Mouse (Mus musculus) 3134 (cell line): Measurements from ENCODE around the gene Golgb1.
"Not testable (repeated sequence)": the region's sequence is repeated elsewhere in the genome, so short reads cannot be mapped to it uniquely, and the experiment has no call there.

ENCODE experiments used
- DNase-seq: peaks from one replicate; pipeline ENCODE4 v3.0.0-alpha.2; 2011; ENCODE audit warnings: low spot score; ENCODE audit not compliant: insufficient read length; ENCODE audit errors: extremely low read depth

Gene Golgb1

DNA sequence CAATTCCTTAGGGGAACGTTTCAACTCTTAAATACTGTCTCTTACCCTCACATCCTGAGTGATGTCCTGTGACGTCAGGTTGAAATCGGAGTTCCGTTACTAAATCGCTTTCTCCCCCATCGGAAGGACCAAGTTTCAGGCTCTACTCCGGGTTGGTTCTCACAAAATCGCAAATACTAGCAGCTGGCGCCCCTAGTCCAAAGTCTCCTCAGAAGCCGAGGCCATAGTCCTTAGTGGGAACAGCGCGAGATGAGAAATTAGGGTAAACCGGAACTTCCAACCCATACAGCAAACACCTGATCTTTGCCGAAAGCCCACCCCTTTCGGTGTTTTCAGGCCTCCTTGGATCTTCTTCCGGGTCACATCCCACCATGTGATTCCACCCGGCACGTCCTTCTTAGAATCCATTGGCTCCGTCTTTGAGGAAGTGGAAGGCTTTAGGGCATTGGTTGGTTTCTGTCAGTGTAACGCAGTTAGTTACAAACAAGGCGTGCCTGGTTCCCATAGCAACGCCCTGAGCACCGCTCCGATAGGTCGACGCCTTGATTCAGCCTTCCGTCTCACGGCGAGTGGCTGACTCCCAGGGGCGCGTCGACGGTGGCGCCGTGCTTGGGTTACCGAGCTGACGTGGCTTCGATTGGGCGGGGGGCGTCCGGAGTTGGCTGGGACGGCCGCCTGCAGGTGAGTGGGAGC is at the start of gene Golgb1, which contains the start of gene Eaf2:
TSS of gene Golgb1 (plus strand) at position 558 of the 693 bp plus-strand sequence.
TSS of gene Eaf2 (minus strand) at position 421 of the 693 bp plus-strand sequence.
- peak; percentile 88 for DNase-seq

DNA sequence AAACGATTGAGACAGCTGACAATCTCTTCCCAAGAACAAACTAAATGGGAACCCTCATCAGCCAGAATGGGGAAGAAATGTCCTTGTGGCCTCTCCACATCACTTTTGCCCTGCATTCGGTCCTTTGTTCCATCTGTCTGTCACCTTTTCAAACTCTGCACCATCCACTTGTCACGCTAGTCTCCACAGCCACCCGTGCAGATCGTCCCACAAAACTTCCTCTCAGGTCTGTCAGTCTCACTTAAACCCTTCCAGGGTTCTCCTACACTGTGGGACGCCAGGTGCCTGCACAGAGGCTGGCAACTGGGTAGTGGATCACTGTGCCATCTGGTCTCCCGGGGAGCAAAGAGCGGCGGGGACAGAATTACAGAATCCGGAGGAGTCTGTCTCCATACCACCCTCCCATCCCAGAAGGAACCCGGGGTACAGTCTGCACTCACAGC is 47.3 kb upstream of the Golgb1 start:
- no peak for DNase-seq

DNA sequence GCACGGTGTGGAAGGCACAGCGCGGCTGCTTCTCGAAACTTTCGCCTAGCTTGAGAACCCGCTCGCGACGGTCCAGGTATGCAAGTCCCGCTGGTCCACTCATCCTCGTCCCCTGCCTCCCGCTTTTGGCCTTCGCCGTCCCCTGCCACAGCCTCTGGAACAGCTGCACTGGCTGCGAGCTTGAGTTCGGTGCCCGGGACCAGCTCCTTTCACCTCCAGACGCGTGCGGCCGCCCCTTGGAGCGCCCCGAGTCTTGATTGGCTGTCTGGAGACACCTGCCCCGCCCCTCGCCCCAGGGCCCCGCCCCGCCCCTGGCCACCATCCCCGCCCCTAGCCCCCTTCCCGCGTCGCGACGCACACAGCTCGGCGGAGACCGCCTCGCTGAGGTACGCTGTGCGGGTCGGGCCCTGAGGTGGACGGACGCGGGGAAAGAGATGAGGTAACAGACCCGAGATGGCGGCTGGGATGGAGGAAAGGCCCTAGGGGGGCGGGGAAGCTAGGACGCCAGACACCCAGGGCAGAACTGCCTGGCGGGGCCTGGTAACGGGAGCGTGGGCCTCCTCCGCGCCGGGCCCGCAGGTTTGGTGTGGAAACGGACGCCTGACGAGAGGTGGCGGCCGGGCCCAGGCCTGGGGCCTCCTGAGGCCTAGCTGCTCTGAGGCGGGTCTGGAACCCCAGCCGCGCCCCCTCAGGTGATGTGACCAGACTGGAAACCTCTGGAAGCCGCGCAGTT is 46.7 kb upstream of the Golgb1 start, which contains the start of gene Iqcb1:
TSS of gene Iqcb1 (plus strand) at position 332 of the 733 bp plus-strand sequence.
- DNase-seq, result peak; percentile 81

DNA sequence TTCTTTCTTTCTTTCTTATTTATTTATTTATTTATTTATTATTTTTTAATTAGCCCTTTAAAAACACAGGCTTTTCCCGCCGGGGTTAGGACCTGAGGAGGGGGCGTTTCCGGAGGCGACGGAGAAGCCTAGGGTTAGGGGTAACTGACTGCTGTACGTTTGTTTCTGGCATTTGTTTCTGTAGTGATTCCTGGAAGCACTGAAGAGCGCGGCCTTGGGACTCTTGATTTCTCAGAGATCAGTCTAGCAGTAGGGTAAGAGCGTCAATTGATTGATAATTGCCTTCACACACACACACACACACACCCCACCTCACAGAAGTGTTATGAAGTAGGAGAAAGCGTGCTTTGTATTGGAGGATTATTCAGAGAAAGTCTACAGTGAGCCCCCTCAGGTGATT is 46.1 kb upstream of the Golgb1 start:
- DNase-seq, result no peak

DNA sequence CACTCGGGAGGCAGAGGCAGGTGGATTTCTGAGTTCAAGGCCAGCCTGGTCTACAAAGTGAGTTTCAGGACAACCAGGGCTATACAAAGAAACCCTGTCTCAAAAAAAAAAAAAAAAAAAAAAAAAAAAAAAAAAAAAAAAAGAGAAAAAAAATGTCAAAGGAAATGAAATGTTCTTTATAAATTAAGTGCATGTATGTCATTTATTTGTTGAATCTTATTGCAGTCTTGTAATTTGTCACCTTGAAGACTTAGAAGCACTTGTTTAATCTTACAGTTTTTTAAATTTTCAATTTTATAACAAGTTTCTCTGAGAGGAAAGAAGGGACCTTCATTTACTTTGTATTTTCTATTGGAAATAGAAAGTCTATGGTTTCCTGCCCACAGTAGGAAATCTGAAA is 28.0 kb upstream of the Golgb1 start:
- not testable (repeated sequence) for DNase-seq

DNA sequence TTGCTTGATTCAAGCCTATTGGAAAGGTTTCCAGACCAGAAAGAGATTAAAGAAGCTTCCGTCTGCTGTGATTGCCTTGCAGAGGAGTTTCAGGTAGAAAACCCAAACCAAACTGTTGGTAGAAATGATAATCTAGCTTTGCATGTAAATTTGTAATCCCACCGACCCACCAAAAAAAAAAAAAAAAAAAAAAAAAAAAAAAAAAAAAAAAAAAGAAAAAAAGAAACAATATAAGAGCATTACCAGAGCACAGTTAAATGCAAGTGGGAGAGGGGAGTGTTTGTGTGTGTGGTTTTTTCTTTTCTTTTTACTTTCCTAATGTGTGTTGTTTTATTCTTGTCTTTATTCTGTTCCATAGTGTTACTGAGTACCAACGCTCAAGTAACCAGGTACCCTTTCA is 23.7 kb upstream of the Golgb1 start:
- no peak for DNase-seq

DNA sequence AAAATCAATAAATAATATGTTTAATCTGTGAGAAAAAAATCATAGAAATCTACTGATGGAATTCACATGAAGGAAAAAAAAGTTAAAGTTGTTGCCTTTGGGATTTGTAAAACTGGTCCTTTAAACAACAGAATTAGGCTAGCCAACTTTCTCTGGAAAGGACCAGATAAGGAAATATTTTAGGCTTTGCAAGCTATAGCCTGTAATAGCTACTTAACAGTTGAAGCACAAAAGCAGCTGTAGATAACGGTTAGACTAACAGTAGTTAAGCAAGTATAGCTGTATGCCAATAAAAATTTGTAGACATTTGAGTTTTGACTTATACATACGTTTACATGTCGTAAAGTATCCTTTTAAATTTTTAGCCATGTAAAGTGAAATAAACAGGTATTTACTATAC is 11.4 kb upstream of the Golgb1 start:
- no peak for DNase-seq

DNA sequence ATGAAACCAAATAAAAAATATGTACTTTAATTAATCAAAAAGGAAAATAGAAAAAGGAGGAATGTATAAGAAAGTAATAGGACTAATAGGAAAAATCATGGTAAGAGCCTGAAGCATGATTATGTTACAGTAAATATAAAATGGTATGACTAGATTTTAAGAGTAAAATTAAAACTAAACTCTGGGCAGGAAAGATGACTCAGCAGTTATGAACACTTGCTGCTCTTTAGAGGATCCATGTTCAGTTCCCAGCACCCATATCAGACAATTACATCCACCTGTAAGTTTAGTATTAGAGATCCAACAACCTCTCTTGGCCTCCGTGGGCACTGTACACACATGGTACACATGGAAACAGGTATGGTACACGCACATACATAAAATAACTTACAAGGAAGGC is 5.5 kb upstream of the Golgb1 start:
- DNase-seq, result no peak

DNA sequence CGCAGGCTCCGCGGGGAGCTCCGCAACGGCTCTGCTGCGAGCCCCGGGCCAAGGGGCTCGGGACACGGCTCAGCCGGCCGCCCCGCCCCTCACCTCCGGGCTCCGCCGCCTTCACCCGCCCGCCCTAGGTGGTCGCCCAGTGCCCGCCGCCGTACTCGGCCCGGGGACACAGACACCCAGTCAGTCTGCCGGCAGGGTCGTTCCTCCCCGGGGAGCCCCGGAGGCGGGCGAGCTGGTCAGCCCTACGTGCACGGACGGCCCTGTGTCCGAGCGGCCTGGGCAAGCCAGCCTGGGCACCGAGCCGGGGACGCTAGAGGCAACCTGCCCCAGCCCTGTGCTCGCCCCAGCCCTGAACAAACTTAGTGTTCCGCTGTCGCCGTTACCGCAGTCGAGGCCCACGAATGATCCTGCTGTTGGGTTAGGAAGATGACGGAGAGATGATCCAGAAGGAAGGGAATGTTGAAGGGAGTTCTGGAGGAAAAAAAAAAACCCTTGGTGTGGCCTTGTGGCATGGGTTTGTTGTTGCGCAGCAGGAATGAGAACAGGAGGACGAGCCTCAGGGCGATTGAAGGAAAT is 424 bp downstream of the Golgb1 start:
- DNase-seq, result no peak

DNA sequence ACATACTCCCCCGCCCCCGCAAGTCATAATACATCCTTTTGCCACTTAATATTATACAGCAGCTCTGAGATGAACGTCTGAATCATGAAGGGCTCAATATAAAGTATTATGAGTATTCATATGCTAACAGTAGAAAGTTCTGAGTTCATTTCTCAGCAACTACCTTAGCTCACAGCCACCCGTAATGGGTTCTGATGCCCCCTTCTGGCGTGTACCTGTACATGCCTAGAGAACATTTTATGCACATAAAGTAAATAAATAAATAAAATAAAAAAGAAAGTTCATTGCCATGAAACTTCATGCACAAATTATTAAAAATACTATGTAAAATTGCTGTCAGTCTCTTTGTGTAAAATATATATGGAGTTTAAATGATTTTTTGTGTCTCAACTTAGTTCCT is 2.4 kb downstream of the Golgb1 start:
- DNase-seq, result no peak

DNA sequence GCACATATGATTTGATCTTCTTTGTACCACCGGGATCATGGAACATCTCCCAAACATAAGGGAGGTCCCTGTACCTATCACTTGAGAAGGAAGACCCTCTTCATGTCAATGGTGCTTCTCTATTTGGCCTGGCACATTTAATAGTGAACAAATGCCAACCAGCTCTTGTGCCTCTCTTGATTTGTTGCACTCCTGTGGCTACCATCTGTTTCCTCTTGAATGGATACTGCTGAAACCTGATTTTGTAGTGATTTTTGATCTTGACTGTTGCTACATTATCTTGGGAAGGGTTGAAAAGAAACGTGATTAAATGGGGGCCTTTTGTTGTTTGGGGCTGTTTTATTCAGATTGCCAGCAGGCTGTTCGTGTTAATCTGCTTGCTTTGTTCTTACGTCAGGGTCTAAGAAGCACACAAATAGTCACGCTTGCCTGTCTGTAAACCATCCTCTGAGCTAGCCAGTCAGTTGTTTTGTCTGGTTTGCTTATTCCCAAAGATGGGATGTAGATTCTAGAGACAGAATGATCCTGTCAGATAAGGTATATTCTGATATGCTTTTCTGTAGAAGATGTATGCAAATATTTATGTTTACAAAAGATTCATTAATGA is 7.9 kb downstream of the Golgb1 start:
- no peak for DNase-seq

DNA sequence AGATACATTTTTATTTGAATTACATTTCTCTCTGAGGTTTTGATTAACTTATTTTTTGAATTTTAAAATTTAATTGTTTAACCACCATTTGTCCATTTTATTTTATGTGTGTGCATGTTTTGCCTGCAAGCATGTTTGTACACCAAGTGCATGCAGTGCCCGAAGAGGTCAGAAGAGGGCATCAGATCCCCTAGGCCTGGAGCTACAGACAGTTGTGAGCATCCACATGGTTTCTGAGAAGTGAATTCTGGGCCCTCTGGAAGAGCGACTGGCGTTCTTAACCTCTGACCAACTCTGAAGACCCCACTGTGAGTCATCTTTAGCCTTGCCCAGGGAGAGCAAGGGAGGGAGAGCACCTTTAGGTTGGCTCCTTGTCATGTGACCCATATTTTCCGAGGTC is 9.9 kb downstream of the Golgb1 start:
- no peak for DNase-seq

DNA sequence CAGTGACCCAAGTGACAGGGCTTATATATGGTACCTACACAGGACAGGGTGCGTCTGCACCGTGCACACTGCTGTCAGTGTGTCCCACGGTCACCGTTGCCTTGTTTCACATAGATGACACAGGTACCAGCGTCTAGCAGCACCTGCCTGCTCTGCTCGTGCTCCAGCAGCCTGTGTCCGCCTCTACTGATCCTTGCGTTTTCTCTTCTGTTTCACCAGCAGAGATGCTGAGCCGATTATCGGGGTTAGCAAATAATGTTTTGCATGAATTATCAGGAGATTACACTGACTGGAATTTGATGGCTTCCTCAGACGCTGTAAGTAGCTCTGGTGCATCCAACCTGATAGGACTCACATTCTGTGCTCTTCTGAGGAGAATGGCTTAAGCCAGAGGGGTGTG is 11.0 kb downstream of the Golgb1 start:
- DNase-seq, result no peak

DNA sequence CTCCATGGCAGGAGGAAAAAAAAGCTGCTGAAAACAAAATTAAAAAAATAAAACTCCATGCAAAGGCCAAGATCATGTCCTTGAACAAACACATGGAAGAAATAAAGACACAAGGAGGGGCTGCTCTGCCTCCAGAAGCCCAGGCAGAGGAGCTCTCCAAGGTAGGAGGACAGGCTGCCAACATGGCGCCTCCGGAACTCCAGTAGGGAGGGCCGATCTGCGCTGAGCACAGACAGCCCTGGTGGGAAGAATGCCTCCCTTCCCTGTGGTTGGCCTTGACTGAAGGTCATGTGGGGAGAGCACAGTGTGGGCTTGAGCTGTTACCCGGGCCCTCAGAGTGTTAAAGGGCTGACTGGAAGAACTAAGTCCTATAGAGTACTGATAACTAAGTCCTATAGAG is 12.6 kb downstream of the Golgb1 start:
- DNase-seq, result no peak

DNA sequence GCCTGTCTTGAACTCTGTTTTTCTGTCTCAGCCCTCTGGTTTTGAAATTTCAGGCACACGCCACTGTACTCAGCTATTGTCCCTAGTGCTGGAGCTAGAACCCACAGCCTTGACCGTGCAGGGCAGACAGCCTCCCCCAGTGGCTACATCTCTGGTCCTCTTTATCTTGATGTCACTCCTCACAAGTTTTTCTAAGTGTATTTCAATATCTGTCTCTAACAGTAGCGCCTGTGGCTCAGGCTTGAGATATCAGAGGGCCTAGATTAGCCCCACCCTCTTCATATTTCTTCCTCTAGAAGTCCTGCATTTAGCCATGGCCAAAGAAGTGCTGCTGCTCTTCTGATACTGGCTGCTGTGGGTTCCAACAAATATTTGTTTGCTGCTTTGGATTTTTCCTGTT is 15.6 kb downstream of the Golgb1 start:
- DNase-seq, result no peak

DNA sequence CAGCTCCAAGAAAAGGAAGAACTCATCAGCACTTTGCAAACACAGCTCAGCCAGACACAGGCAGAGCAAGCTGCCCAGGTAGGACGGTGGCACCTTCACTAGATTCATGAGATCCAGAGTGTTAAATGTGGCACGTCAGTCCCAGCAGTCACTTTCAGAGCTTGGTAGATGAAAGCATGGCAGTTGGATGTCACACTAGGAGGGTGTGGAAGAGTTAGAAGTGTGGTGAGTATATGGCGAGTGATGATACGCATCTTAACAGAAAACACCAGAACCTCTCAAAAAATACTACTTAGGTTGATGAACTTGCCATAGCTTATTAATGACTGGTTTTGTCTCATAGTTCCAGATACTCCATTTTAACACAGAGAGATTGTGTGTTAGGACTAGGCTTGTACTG is 16.5 kb downstream of the Golgb1 start:
- DNase-seq, result no peak

DNA sequence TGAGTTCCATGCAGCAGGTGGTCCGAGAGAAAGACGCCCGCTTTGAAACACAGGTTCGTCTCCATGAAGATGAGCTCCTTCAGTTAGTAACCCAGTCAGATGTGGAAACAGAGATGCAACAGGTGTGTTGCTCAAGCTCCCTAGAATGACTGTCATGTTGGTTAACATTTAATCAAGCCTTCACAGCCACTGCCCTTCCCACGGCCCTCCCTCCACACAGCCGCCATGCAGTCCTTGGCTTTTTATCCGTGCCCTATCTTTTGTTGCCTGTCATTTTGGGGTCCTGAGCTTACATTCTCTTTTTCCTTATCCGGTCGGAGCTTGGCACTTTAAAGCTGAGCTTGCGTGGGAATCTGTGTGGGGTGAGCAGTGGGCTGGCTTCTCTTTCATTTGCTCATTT is 18.4 kb downstream of the Golgb1 start:
- no peak for DNase-seq

DNA sequence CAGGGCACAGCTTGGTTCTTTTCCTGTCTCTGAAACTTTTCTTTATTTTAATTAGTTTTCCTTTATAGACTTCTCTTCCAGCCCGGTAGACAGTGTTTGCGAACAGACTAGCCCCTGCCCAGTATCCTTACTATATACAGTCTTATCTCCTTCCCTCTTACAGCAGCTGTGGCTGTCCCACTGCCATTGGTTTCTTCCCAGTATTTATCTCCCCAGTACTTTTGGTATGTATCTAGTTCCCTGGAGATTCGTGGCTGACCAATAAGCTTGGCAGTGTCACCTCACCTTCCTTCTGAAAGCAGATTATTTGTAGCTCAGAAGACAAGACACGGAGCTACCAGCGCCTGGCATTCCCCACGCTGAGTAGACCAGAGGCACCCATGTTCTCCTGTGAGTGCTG is 21.8 kb downstream of the Golgb1 start:
- DNase-seq, result no peak

DNA sequence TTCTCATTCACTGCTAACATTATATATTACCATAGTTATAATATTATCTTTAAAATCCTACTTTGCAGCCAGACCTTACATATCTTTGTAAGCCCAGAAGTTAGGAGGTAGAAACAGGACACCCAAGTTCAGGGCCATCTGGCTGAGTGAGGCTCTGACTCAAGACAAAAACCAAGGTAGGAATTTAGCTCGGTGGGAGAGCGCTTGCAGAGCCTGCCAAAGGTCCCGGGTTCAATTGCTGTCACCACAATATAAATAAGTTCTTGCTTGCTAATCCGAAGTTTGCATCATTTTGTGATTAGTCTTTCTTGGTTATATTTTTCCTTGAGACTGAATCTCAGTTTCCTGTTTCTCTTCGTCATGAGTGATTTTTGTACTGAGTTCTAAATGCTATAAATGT is 28.2 kb downstream of the Golgb1 start:
- DNase-seq, result no peak

DNA sequence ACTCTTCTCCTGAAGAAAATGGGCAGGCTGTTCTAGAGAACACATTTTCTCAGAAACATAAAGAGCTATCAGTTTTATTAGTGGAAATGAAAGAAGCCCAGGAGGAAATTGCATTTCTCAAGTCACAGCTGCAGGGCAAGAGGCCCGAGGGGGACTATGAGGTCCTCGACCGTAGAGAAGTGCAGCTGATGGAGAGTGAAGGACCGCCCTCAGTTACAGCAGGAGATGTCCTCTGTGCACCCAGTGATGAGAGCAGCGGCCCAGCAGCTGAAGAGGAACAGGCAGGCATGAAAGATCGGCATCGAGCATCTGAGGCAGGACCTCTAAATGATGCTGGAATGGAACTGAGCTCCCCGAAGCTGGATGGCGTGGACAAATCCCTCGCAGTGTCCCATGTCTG is 37.0 kb downstream of the Golgb1 start:
- no peak for DNase-seq

DNA sequence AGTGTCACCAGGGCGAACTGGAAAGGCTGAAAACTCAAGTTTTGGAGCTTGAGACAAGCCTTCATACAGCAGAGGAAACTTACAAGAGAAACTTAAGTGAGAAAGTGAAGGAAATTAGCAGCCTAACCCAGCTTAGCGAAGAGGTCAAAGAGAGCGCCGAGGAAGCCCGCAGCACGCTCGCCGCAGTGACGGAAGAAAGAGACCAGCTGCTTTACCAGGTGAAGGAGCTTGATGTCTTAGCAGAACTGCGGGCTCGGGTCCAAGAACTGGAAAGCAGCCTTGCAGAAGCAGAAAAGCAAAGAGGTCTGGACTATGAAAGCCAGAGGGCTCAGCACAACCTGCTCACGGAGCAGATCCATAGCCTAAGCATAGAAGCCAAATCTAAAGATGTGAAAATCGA is 37.4 kb downstream of the Golgb1 start:
- DNase-seq, result no peak
